Mouse (Mus musculus) E14TG2a.4 (cell line): ENCODE measurements around the gene Rbm24.

ENCODE experiments used
- CTCF ChIP-seq: conservative IDR thresholded peaks from 2 replicates; pipeline ENCODE4 v1.5.1; 2014; ENCODE audit warnings: low read length
- NANOG ChIP-seq: IDR thresholded peaks from 2 replicates; pipeline ENCODE4 v1.6.1; 2014; ENCODE audit warnings: borderline replicate concordance, low read length, mixed read lengths
- POU5F1 ChIP-seq: IDR thresholded peaks from 2 replicates; pipeline ENCODE4 v1.6.1; 2014; ENCODE audit warnings: low read length, borderline replicate concordance

DNA sequence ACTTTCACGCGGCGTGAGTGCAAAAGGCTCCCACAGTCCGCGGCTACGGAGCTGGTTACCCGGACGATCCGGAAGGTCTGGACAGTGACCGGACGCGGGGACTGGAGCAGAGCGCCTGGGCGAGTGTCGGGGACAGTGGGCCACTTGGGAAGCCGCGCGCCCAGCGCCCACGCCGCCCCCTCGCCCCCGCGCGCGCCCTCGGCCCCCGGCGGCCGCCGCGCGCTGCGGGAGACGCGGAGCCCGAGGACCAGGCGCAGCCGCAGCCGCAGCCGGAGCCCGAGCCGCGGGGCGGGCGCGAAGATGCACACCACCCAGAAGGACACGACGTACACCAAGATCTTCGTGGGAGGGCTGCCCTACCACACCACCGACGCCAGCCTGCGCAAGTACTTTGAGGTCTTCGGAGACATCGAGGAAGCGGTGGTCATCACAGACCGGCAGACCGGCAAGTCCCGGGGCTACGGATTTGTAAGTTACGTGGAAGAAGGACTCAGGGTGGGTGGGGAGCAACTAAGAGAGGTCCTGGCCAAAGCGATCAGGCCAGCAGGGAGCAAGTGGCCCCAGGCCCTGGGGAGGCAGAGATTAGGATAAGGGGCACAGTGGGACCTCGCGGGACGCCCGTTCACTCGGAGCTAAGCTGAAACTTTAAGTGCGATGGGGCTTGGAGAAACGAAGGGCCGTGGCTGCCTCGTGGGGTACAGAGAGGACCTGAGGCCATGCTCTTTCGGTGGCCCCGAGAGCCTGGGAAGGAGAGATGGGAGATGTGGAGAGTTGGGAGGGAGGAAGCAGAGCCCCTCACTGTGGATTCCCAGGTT is 704 bp downstream of the Rbm24 start:
- TF ChIP-seq CTCF (no peak), POU5F1 (no peak), NANOG (no peak)
